28 mouse cellular contexts compared by ENCODE assay signal in genomic region chr3:139985830-139986481, GRCm38 (mm10).
DNase-seq lines count a peak whose midpoint lies in the region; ATAC-seq lines count a peak whose summit lies in the region.
"Had no signal": no experiment of that assay in that cellular context is flagged by ENCODE, and none has a peak within 500 bp of the region (broad histone marks: within the 10 kb centered on the region; RNA-seq: fewer than 3 reads in every experiment).

No protein-coding gene starts in this region.

- no peaks in the 10 kb centered on the region for H3K4me1 ChIP-seq in kidney, embryonic 15.5 days
- no peaks in the 10 kb centered on the region for H3K4me1 ChIP-seq in limb, embryonic 11.5 days (ENCODE audit: control insufficient read depth, insufficient read depth, low read length)
- no peaks in the 10 kb centered on the region for H3K4me1 ChIP-seq in limb, embryonic 10.5 days
- no peaks in the 10 kb centered on the region for H3K4me1 ChIP-seq in embryonic facial prominence, embryonic 14.5 days (ENCODE audit: control insufficient read depth, insufficient read depth, low read length)
- H3K4me1 ChIP-seq: embryonic facial prominence, embryonic 12.5 days; forebrain, embryonic 12.5 days; forebrain, embryonic 15.5 days; heart, embryonic 12.5 days; heart, embryonic 15.5 days; hindbrain, embryonic 10.5 days; hindbrain, embryonic 13.5 days had no signal

- no peak for DNase-seq in kidney, postnatal 14 days
- DNase-seq in limb, embryonic 11.5 days (ENCODE audit: low spot score): no peak
- no peak for DNase-seq in limb, embryonic 10.5 days (ENCODE audit: low spot score)
- DNase-seq in embryonic facial prominence, embryonic 14.5 days (ENCODE audit: low spot score): peak; percentile 10
- DNase-seq in ovary, postnatal 36 days (ENCODE audit: low spot score): no peak
- DNase-seq: adrenal gland, adult 8-10 months; adrenal gland, postnatal 25 days; cerebellum, adult 11-12 months; cerebellum, adult 8-10 months; cerebellum, postnatal 10 days; cerebellum, postnatal 36 days; embryo, embryonic 11 days; gastrocnemius, postnatal 25 days; heart, adult 18-20 months; heart, postnatal 10 days; heart, postnatal 36 days had no signal

- H3K27me3 ChIP-seq in kidney, embryonic 15.5 days: no peaks in the 10 kb centered on the region
- H3K27me3 ChIP-seq in limb, embryonic 11.5 days (ENCODE audit: control insufficient read depth, insufficient read depth, low read length): no peaks in the 10 kb centered on the region
- H3K27me3 ChIP-seq in limb, embryonic 10.5 days (ENCODE audit: low read depth, poor library complexity, severe bottlenecking): no peaks in the 10 kb centered on the region
- no peaks in the 10 kb centered on the region for H3K27me3 ChIP-seq in embryonic facial prominence, embryonic 14.5 days (replicated peaks; ENCODE audit: control insufficient read depth, insufficient read depth, low read length)
- H3K27me3 ChIP-seq: embryonic facial prominence, embryonic 12.5 days; forebrain, embryonic 12.5 days; forebrain, embryonic 15.5 days; heart, embryonic 12.5 days; heart, embryonic 15.5 days; hindbrain, embryonic 13.5 days had no signal

- ATAC-seq in kidney, embryonic 15.5 days (replicated peaks; ENCODE audit: low FRiP score): peak; percentile 78
- peak; percentile 42; the same call in 1 of the 2 replicates for ATAC-seq in limb, embryonic 11.5 days (ENCODE audit: insufficient number of reproducible peaks, low FRiP score, low TSS enrichment, low read depth)
- no peak for ATAC-seq in embryonic facial prominence, embryonic 14.5 days (ENCODE audit: low read depth)
- ATAC-seq: activated CD4-positive, CD25-positive, alpha-beta regulatory T cell, adult 4 months; CD4-positive, CD25-positive, alpha-beta regulatory T cell, adult 4 months; forebrain, embryonic 15.5 days; hindbrain, embryonic 16.5 days had no signal

- no peak overlapping the region for H3K4me3 ChIP-seq in kidney, embryonic 15.5 days (replicated peaks)
- H3K4me3 ChIP-seq in limb, embryonic 11.5 days (ENCODE audit: low read depth, low read length): no peak overlapping the region
- H3K4me3 ChIP-seq in limb, embryonic 10.5 days: no peak overlapping the region
- H3K4me3 ChIP-seq in embryonic facial prominence, embryonic 14.5 days (ENCODE audit: low read depth, low read length): no peak overlapping the region
- H3K4me3 ChIP-seq: embryonic facial prominence, embryonic 12.5 days; erythroblast, embryonic 14.5 days; forebrain, embryonic 12.5 days; forebrain, embryonic 15.5 days; heart, embryonic 12.5 days; heart, embryonic 15.5 days; hindbrain, embryonic 10.5 days; hindbrain, embryonic 13.5 days had no signal

- WGBS in kidney, embryonic 15.5 days: 49% methylated on average over 4 of the region's 4 CpGs
- 58% methylated on average over 4 of the region's 4 CpGs for whole genome bisulfite sequencing in limb, embryonic 11.5 days
- WGBS in limb, embryonic 10.5 days: 86% methylated on average over 4 of the region's 4 CpGs
- 55% methylated on average over 4 of the region's 4 CpGs for WGBS in embryonic facial prominence, embryonic 14.5 days

- no peaks in the 10 kb centered on the region for H3K36me3 ChIP-seq in kidney, embryonic 15.5 days
- no peaks in the 10 kb centered on the region for H3K36me3 ChIP-seq in limb, embryonic 11.5 days (ENCODE audit: control insufficient read depth, insufficient read depth, low read length)
- no peaks in the 10 kb centered on the region for H3K36me3 ChIP-seq in limb, embryonic 10.5 days
- no peaks in the 10 kb centered on the region for H3K36me3 ChIP-seq in embryonic facial prominence, embryonic 14.5 days (ENCODE audit: control insufficient read depth, insufficient read depth, low read length)
- H3K36me3 ChIP-seq: embryonic facial prominence, embryonic 12.5 days; forebrain, embryonic 12.5 days; forebrain, embryonic 15.5 days; heart, embryonic 12.5 days; heart, embryonic 15.5 days; hindbrain, embryonic 10.5 days; hindbrain, embryonic 13.5 days had no signal

- no peak overlapping the region for H3K4me2 ChIP-seq in kidney, embryonic 15.5 days
- H3K4me2 ChIP-seq in limb, embryonic 11.5 days (ENCODE audit: low read depth, severe bottlenecking): no peak overlapping the region
- no peak overlapping the region for H3K4me2 ChIP-seq in embryonic facial prominence, embryonic 14.5 days (ENCODE audit: low read depth, low read length)
- H3K4me2 ChIP-seq: embryonic facial prominence, embryonic 12.5 days; forebrain, embryonic 12.5 days; forebrain, embryonic 15.5 days; heart, embryonic 12.5 days; heart, embryonic 15.5 days; hindbrain, embryonic 13.5 days had no signal

- H3K9ac ChIP-seq in kidney, embryonic 15.5 days: no peak overlapping the region
- H3K9ac ChIP-seq in limb, embryonic 11.5 days (ENCODE audit: low read length): no peak overlapping the region
- no peak overlapping the region for H3K9ac ChIP-seq in embryonic facial prominence, embryonic 14.5 days (ENCODE audit: low read depth, low read length)
- H3K9ac ChIP-seq: embryonic facial prominence, embryonic 12.5 days; forebrain, embryonic 12.5 days; forebrain, embryonic 15.5 days; heart, embryonic 12.5 days; heart, embryonic 15.5 days; hindbrain, embryonic 13.5 days had no signal

- no peak overlapping the region for H3K27ac ChIP-seq in kidney, embryonic 15.5 days
- H3K27ac ChIP-seq in limb, embryonic 11.5 days (replicated peaks; ENCODE audit: low read depth, low read length): no peak overlapping the region
- no peak overlapping the region for H3K27ac ChIP-seq in limb, embryonic 10.5 days
- no peak overlapping the region for H3K27ac ChIP-seq in embryonic facial prominence, embryonic 14.5 days (replicated peaks; ENCODE audit: low read depth, low read length)
- H3K27ac ChIP-seq: embryonic facial prominence, embryonic 12.5 days; forebrain, embryonic 12.5 days; forebrain, embryonic 15.5 days; heart, embryonic 15.5 days; hindbrain, embryonic 10.5 days; hindbrain, embryonic 13.5 days had no signal

- no peaks in the 10 kb centered on the region for H3K9me3 ChIP-seq in kidney, embryonic 15.5 days (replicated peaks)
- H3K9me3 ChIP-seq in limb, embryonic 11.5 days (ENCODE audit: control insufficient read depth, low read length): no peaks in the 10 kb centered on the region
- H3K9me3 ChIP-seq in limb, embryonic 10.5 days (replicated peaks): no peaks in the 10 kb centered on the region
- no peaks in the 10 kb centered on the region for H3K9me3 ChIP-seq in embryonic facial prominence, embryonic 14.5 days (ENCODE audit: control insufficient read depth, low read length)
- H3K9me3 ChIP-seq: embryonic facial prominence, embryonic 12.5 days; forebrain, embryonic 12.5 days; forebrain, embryonic 15.5 days; heart, embryonic 12.5 days; heart, embryonic 15.5 days; hindbrain, embryonic 10.5 days; hindbrain, embryonic 13.5 days had no signal
